Mouse (Mus musculus): ENCODE data around the gene Fam83c. TPM values are rescaled to one million over a fixed set of nuclear protein-coding genes. Genes with fewer than 3 reads are reported as not detected.

Fam83c gene
- polyA plus RNA-seq (2012; rRNA removed), result 0.34 and 0.89 TPM in 2 replicates

- Histone ChIP-seq H3K27me3 (ENCODE audit: control insufficient read depth, insufficient read depth, low read length) (no peaks in the 10 kb centered on the region), H3K27ac (ENCODE audit: insufficient read depth, low read depth, low read length) (no peak within 1 kb of the TSS), H3K36me3 (ENCODE audit: control insufficient read depth, insufficient read depth, low read length) (no peaks in the 10 kb centered on the region), H3K4me3 (ENCODE audit: low read depth, low read length) (peak within 1 kb of the TSS; percentile 7; the same call in 1 of the 2 replicates), H3K4me1 (ENCODE audit: control insufficient read depth, insufficient read depth, insufficient read length, low read length) (peaks cover 23% of the 10 kb centered on the region)
- TF ChIP-seq POLR2A (IDR thresholded peaks at IDR 0.05; ENCODE audit: low read depth, low read length), result no peak
- no peak for TF ChIP-seq CTCF (IDR thresholded peaks at IDR 0.05; ENCODE audit: extremely low read depth, insufficient read length, insufficient replicate concordance, low read depth, low read length)
- WGBS, result 29% methylated on average over 9 of the region's 9 CpGs
These were observed at the start of gene Fam83c for GRCm38 (mm10) chr2:155834732-155835131. Gene Fam83c (minus strand): TSS chr2:155834854.

DNA sequence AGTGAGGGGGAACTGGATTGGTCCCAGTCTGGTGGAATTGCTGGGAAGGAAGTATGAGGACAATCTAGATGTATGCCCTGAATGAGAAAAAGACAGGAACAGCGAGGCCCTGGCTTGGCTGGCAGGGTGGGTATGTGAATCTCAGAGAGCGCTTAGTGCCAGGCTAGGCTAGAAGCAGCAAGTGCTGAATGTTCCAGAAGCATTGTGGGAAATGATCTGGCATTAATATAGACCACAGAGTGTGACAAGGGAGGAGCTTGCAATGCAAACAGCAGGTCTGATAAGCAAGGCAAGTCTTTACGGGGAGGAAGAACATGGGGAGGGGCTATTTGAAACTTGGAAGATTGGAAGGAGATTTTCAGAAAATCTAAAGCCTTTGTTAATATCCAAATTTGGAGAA, 47.4 kb upstream of the Fam83c start:
- 33% methylated on average over 3 of the region's 3 CpGs for WGBS
- peaks cover 36% of the 10 kb centered on the region for H3K36me3 ChIP-seq (ENCODE audit: control insufficient read depth, insufficient read depth, low read length)
- no peak overlapping the region for H3K27ac ChIP-seq (ENCODE audit: insufficient read depth, low read depth, low read length)
- no peak overlapping the region for H3K4me3 ChIP-seq (ENCODE audit: low read depth, low read length)
- H3K4me1 ChIP-seq (ENCODE audit: control insufficient read depth, insufficient read depth, insufficient read length, low read length), result no peaks in the 10 kb centered on the region
- no peaks in the 10 kb centered on the region for H3K27me3 ChIP-seq (ENCODE audit: control insufficient read depth, insufficient read depth, low read length)
- TF ChIP-seq POLR2A (IDR thresholded peaks at IDR 0.05; ENCODE audit: low read depth, low read length) (no peak), CTCF (IDR thresholded peaks at IDR 0.05; ENCODE audit: extremely low read depth, insufficient read length, insufficient replicate concordance, low read depth, low read length) (no peak)

DNA sequence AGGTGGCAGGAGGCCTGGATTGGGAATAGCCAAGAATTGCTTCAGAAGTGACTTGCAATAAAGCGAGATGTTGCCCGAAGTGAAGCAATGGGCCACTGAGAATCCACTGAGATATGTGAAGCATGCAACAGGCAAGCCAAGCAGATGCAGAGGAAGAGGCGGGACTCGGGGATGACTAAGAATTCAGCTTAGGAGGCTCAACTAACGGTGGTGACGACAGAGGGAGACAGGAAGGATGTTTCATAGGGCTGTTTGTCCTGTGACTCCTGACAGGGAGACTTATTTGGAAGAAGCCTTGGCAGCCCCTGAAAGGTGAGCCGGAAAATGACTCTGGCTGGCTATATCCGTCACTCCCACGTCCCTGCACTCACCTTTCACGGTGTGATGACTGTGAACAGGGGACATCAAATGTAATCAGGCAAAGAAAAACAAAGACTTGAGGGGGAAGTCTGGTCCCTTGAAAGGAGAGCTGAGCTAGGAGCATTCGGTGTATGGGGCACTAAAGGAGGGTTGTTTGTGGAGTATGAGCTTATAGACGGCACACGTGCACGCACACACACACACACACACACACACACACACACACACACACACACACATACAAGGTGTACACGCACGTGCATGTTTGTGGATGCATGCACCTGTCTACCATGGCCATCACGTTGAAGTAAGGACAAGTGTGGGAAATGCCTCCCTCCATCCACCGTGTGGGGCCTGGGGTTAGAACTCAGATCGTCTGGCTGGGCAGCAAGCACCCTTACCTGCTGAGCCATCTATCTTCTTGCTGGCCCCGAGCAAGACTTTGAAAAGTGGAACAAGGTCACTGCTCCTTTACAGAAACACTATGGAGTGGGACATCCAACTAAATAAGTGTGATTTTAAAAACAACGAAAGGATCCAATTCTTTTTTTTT, 44.6 kb upstream of the Fam83c start:
- H3K27me3 ChIP-seq (ENCODE audit: control insufficient read depth, insufficient read depth, low read length), result no peaks in the 10 kb centered on the region
- H3K4me3 ChIP-seq (ENCODE audit: low read depth, low read length), result no peak overlapping the region
- peaks cover 28% of the 10 kb centered on the region for H3K36me3 ChIP-seq (ENCODE audit: control insufficient read depth, insufficient read depth, low read length)
- no peak overlapping the region for H3K27ac ChIP-seq (ENCODE audit: insufficient read depth, low read depth, low read length)
- TF ChIP-seq POLR2A (IDR thresholded peaks at IDR 0.05; ENCODE audit: low read depth, low read length) (no peak), CTCF (IDR thresholded peaks at IDR 0.05; ENCODE audit: extremely low read depth, insufficient read length, insufficient replicate concordance, low read depth, low read length) (no peak)
- no peaks in the 10 kb centered on the region for H3K4me1 ChIP-seq (ENCODE audit: control insufficient read depth, insufficient read depth, insufficient read length, low read length)
- 82% methylated on average over 21 of the region's 21 CpGs for WGBS

DNA sequence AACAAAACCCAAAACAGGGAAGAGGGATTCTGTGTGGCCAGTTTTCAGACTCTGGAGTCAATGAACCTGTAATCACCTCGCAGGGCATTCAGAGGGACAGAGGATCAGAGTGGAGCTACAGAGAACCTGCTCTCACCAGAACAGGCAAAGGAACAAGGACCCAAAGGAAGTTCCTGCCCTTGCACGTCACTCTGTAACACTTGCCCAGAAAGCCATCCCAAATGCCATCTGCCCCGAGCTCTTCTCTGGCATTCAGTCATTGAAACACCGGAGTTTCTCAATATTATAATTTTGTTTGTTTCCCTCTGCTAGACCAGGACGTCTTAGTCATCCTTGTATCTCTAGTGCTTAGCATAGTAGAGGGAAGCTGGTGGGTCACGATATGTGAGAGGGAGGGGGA, 39.0 kb upstream of the Fam83c start:
- Histone ChIP-seq H3K27me3 (ENCODE audit: control insufficient read depth, insufficient read depth, low read length) (no peaks in the 10 kb centered on the region), H3K27ac (ENCODE audit: insufficient read depth, low read depth, low read length) (0 out of 2 replicates have a peak overlapping the region, but pooled peaks have one; percentile 2), H3K4me1 (ENCODE audit: control insufficient read depth, insufficient read depth, insufficient read length, low read length) (peaks cover 9% of the 10 kb centered on the region; the same call in 1 of the 2 replicates), H3K4me3 (ENCODE audit: low read depth, low read length) (no peak overlapping the region), H3K36me3 (ENCODE audit: control insufficient read depth, insufficient read depth, low read length) (peaks cover 11% of the 10 kb centered on the region)
- WGBS, result 66% methylated on average over 6 of the region's 6 CpGs
- TF ChIP-seq CTCF (IDR thresholded peaks at IDR 0.05; ENCODE audit: extremely low read depth, insufficient read length, insufficient replicate concordance, low read depth, low read length) (no peak), POLR2A (IDR thresholded peaks at IDR 0.05; ENCODE audit: low read depth, low read length) (no peak)

- WGBS, result 26% methylated on average over 10 of the region's 10 CpGs
- Histone ChIP-seq H3K27ac (ENCODE audit: insufficient read depth, low read depth, low read length) (peak overlapping the region; percentile 18; the same call in 1 of the 2 replicates), H3K27me3 (ENCODE audit: control insufficient read depth, insufficient read depth, low read length) (no peaks in the 10 kb centered on the region), H3K36me3 (ENCODE audit: control insufficient read depth, insufficient read depth, low read length) (peaks cover 11% of the 10 kb centered on the region), H3K4me1 (ENCODE audit: control insufficient read depth, insufficient read depth, insufficient read length, low read length) (peaks cover 9% of the 10 kb centered on the region; the same call in 1 of the 2 replicates), H3K4me3 (ENCODE audit: low read depth, low read length) (no peak overlapping the region)
- TF ChIP-seq POLR2A (IDR thresholded peaks at IDR 0.05; ENCODE audit: low read depth, low read length) (no peak), CTCF (IDR thresholded peaks at IDR 0.05; ENCODE audit: extremely low read depth, insufficient read length, insufficient replicate concordance, low read depth, low read length) (no peak)
These were observed 38.4 kb upstream of the Fam83c start for GRCm38 (mm10) chr2:155872930-155873507.

GRCm38 (mm10) chr2:155872486-155872885, 37.8 kb upstream of the Fam83c start:
- Histone ChIP-seq H3K36me3 (ENCODE audit: control insufficient read depth, insufficient read depth, low read length) (peaks cover 11% of the 10 kb centered on the region), H3K4me3 (ENCODE audit: low read depth, low read length) (no peak overlapping the region), H3K4me1 (ENCODE audit: control insufficient read depth, insufficient read depth, insufficient read length, low read length) (peaks cover 9% of the 10 kb centered on the region; the same call in 1 of the 2 replicates), H3K27me3 (ENCODE audit: control insufficient read depth, insufficient read depth, low read length) (no peaks in the 10 kb centered on the region), H3K27ac (ENCODE audit: insufficient read depth, low read depth, low read length) (peak overlapping the region; percentile 18; the same call in 1 of the 2 replicates)
- TF ChIP-seq CTCF (IDR thresholded peaks at IDR 0.05; ENCODE audit: extremely low read depth, insufficient read length, insufficient replicate concordance, low read depth, low read length) (no peak), POLR2A (IDR thresholded peaks at IDR 0.05; ENCODE audit: low read depth, low read length) (no peak)
- WGBS, result 82% methylated on average over 8 of the region's 8 CpGs

GRCm38 (mm10) chr2:155869772-155870171, 35.1 kb upstream of the Fam83c start:
- WGBS, result 22% methylated on average over 5 of the region's 5 CpGs
- peaks cover 2% of the 10 kb centered on the region; the same call in 1 of the 2 replicates for H3K36me3 ChIP-seq (ENCODE audit: control insufficient read depth, insufficient read depth, low read length)
- H3K27me3 ChIP-seq (ENCODE audit: control insufficient read depth, insufficient read depth, low read length), result no peaks in the 10 kb centered on the region
- H3K27ac ChIP-seq (ENCODE audit: insufficient read depth, low read depth, low read length), result peak overlapping the region; percentile 56
- TF ChIP-seq POLR2A (IDR thresholded peaks at IDR 0.05; ENCODE audit: low read depth, low read length), result no peak
- no peak for TF ChIP-seq CTCF (IDR thresholded peaks at IDR 0.05; ENCODE audit: extremely low read depth, insufficient read length, insufficient replicate concordance, low read depth, low read length)
- peaks cover 14% of the 10 kb centered on the region; the same call in 1 of the 2 replicates for H3K4me1 ChIP-seq (ENCODE audit: control insufficient read depth, insufficient read depth, insufficient read length, low read length)
- H3K4me3 ChIP-seq (ENCODE audit: low read depth, low read length), result no peak overlapping the region
